Mouse (Mus musculus) cerebellum, adult 2 months (tissue): ENCODE results near the gene Lrrc75a.

Source experiments
- CTCF ChIP-seq: fragments of 200-500 bp; IDR thresholded peaks from 2 replicates; pipeline ENCODE4 v1.5.1; 2011; ENCODE audit warnings: low read depth, mild to moderate bottlenecking, control low read depth, low read length, moderate library complexity, borderline replicate concordance; ENCODE audit not compliant: insufficient read depth
- POLR2A ChIP-seq: fragments of 200-500 bp; IDR thresholded peaks from 2 replicates; pipeline ENCODE4 v1.6.1; 2011; ENCODE audit warnings: low read length, control low read depth, borderline replicate concordance; ENCODE audit not compliant: insufficient read depth

DNA sequence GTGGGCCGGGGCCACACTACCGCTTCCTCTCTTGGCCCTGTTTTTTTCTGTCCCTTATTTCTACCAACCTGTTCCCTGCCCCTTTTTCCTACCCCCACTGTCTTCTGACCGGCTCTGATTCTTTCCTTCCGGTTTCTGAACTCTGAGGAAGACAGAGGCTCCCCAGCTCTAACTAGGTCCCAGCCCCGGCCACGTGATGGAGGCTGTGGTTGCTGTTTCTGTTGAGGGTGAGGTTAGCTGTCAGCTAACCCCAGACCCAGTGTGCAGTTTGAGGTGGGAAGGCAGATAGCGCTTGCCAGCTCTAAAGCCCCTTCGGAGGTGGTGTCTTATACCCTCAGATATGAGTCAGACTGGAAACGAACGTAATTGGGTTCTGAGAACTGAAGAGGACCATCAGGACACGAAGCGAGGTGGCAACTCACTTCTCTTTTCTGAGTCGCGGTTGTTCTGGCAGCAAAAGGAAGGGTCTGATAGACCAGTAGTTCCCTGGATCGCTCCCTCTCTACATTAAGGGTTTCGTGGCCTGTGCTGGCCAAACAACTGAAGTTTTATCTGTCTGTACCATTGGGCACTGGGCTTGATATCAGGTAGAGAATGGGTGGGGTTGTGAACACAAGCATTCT lies 71.7 kb downstream of the Lrrc75a start:
- TF ChIP-seq POLR2A (no peak), CTCF (no peak)
